Mouse (Mus musculus) testis, postnatal 14 days (tissue): ENCODE data around the gene Nkx2-1.

Source experiments
- DNase-seq: peaks from one replicate; pipeline ENCODE4 v3.0.0; 2021; ENCODE audit warnings: low spot score

Nkx2-1 gene

GRCm38 (mm10) chr12:56522191-56522590, 14.5 kb downstream of the Nkx2-1 start:
- no peak for DNase-seq

- no peak for DNase-seq
Measured at GRCm38 (mm10) chr12:56521106-56521840, 15.4 kb downstream of the Nkx2-1 start.

GRCm38 (mm10) chr12:56520396-56521105, 16.2 kb downstream of the Nkx2-1 start:
- no peak for DNase-seq

DNA sequence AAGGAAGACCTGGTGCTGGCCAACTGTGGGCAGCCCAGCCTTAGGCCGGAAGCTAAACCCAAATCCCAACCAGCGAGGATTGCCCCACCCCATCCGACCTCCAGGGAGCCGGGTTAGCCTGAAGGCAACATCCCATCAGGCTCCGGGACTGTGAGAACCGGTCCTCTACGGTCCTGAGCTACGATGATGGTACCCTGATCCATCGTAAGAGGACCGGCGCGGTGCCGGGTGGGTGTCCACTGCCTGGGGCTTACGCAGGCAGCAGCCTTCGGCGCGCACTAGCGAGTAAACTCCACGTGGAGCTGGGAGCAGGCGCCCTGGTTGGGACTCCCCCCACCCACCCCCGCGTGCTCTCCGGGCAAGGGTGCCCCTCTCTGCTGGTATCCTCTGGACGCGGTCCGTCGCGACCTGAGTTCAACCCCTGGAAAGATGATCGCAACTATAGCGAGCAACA, 16.9 kb downstream of the Nkx2-1 start:
- DNase-seq, result no peak

DNA sequence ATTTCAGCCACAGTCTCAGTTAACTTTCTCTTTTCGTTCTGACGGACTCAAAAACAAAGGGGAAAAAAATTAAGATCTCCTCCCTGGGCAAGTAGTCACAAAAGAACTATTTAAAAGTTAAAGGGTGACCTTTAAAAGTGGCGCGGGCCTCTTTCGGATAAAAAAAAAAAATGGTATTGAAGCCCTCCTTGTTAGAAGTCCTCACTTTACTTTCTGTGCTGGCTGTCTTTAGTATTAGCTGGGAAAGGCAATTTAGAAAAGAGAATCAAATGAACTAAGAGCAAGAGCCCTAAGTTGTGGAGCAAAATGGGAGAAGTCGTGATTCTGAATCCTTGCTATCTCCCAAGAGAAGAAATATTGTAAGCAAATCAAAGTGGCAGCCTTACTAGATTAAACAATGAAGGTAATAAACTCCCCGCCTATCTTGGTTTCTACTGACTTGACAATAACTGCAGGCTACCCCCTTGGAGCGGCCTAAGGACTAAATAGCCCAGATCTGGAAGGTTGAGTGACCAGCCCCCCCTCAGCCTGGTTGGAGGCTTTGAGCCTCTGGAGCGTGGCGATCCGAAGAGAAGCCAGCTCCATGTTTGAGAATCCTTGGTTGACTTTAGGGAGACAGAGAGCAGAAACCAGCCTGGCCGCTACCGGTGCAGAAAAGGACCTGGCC, 17.5 kb downstream of the Nkx2-1 start:
- no peak for DNase-seq

DNA sequence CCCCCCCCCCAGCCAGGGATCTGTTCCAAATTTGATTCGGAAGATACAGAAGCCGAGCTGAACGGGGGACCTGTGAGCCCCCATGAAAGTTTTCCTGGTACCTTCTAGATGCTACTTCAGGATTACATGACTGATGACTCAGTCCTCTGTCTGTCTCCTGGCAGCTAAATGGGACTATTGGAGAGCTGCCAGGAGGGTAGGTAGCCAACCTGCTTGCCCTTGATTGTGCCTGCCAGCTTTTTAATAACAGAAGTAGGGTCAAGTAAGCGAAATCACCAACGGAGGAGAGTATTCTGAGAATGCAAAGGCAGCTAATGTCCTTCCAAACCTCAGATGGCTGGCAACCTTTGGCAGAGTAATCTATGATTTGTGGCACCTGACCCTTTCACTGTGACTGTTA, 18.5 kb downstream of the Nkx2-1 start:
- no peak for DNase-seq

DNA sequence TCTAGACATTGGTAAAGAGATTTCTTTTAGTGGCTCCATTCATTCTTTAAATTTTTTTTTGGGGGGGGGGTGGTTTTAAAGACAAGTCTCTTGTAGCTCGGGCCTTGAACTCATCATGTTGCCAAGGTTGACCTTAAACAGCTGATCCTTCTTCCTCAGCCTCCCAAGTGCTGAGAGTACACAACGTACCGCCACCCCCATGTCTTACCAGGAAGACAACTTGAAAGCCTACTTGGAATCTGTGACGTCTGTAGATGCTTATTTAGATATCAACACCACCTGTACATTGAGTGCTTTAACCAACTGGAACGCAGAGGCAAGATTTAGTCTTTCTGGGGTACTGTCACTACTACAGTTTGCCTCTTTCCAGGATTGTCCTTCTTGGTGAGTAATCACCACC, 21.9 kb downstream of the Nkx2-1 start:
- DNase-seq, result no peak

DNA sequence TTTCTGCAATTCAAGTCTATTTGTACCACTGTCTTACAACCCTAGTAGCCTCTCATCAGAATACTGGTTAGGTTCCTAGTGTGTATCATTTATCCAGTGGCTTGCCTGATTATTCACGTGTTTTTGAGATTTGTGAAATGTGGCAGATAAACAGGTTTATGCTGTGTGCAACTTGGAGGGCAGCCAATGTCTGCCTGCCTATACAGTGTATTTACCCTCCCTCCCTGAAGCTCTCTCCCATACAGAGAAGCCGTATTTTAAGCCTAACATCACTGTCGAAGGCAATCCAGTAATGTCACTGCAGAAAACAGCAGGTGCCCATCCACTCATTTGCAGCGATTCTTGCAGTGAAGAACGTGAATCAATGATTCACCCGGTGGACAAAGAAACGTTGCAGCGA, 28.3 kb downstream of the Nkx2-1 start:
- DNase-seq, result no peak

- DNase-seq, result no peak
Measured at GRCm38 (mm10) chr12:56487046-56487445, 49.7 kb downstream of the Nkx2-1 start.

DNA sequence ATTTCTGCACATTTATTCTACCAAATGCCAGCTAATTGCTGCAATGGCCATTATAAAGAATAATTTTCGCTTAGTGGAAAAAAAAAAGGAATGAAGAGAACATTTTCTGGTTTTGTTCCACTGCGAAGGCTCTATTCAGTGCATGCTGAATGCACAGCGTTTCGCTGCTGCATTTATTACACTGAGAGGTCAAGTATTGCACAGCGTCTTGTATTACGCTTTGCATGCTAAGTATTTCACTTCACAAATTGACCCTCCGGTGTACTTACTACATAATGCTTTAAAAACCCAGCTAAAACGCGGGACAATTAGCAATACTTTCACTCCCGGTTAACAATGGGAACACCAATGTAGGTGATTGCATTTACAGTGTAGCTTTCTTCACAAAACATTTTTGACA, 54.1 kb downstream of the Nkx2-1 start:
- no peak for DNase-seq
